9 mouse cellular contexts compared by ENCODE assay signal in genomic region chr4:55364374-55364773, GRCm38 (mm10). TPM values are rescaled to one million over a fixed set of nuclear protein-coding genes. Genes with fewer than 3 reads are reported as not detected.
DNase-seq lines count a peak whose midpoint lies in the region; ATAC-seq and TF ChIP-seq lines count a peak whose summit lies in the region.
"Had no signal": no experiment of that assay in that cellular context is flagged by ENCODE, and none has a peak within 500 bp of the region (broad histone marks: within the 10 kb centered on the region; RNA-seq: fewer than 3 reads in every experiment).

No protein-coding gene starts in this region.

- no peaks in the 10 kb centered on the region for H3K9me3 ChIP-seq in kidney, embryonic 15.5 days (replicated peaks)
- H3K9me3 ChIP-seq in heart, embryonic 12.5 days (replicated peaks) = no peaks in the 10 kb centered on the region
- H3K9me3 ChIP-seq: embryonic facial prominence, embryonic 13.5 days had no signal

- peak; percentile 8 for DNase-seq in kidney, adult 2 months
- no peak for DNase-seq in Patski (ENCODE audit: low read depth, low spot score)
- DNase-seq in retina, postnatal 1 day = peak; percentile 21
- DNase-seq in right cerebral cortex, postnatal 14 days = no peak
- no peak for DNase-seq in left cerebral cortex, adult 8-10 months (ENCODE audit: low spot score in 2 of 2)

- ATAC-seq in kidney, embryonic 15.5 days (replicated peaks; ENCODE audit: low FRiP score) = no peak
- ATAC-seq in Patski = no peak
- ATAC-seq in erythroid progenitor cell, adult 5-6 weeks (replicated peaks; ENCODE audit: low FRiP score, poor library complexity, severe bottlenecking) = peak; percentile 75
- no peak for ATAC-seq in heart, embryonic 12.5 days (ENCODE audit: insufficient number of reproducible peaks, low FRiP score)

- WGBS in kidney, adult 2 months = 96% methylated on average over 4 of the region's 4 CpGs
- 96% methylated on average over 4 of the region's 4 CpGs for WGBS in kidney, embryonic 15.5 days
- WGBS in heart, embryonic 12.5 days = 86% methylated on average over 4 of the region's 4 CpGs

- H3K27ac ChIP-seq in kidney, adult 2 months (ENCODE audit: insufficient read depth, low read depth, low read length) = no peak overlapping the region
- H3K27ac ChIP-seq in kidney, embryonic 15.5 days = no peak overlapping the region
- H3K27ac ChIP-seq in heart, embryonic 12.5 days (ENCODE audit: poor library complexity, severe bottlenecking) = no peak overlapping the region
- H3K27ac ChIP-seq: embryonic facial prominence, embryonic 13.5 days had no signal

- CTCF ChIA-PET in Patski (lab: Charles Lee) = no interaction called here

- in situ Hi-C loops in Patski (cut with MboI; ENCODE audit: low pct_unique_long_range_greater_than_20kb) = no loop called here

- H3K4me1 ChIP-seq in kidney, adult 2 months (ENCODE audit: control insufficient read depth, insufficient read depth, low read length) = peaks cover 2% of the 10 kb centered on the region; the same call in 1 of the 2 replicates
- H3K4me1 ChIP-seq in kidney, embryonic 15.5 days = no peaks in the 10 kb centered on the region
- peaks cover 13% of the 10 kb centered on the region for H3K4me1 ChIP-seq in heart, embryonic 12.5 days (replicated peaks)
- H3K4me1 ChIP-seq: embryonic facial prominence, embryonic 13.5 days had no signal

- H3K36me3 ChIP-seq in kidney, adult 2 months (ENCODE audit: control insufficient read depth, insufficient read depth, low read length) = peaks cover 2% of the 10 kb centered on the region; the same call in 1 of the 2 replicates
- peaks cover 24% of the 10 kb centered on the region for H3K36me3 ChIP-seq in kidney, embryonic 15.5 days
- peaks cover 14% of the 10 kb centered on the region for H3K36me3 ChIP-seq in heart, embryonic 12.5 days

- H3K9ac ChIP-seq in kidney, embryonic 15.5 days = no peak overlapping the region
- H3K9ac ChIP-seq in heart, embryonic 12.5 days = no peak overlapping the region
- H3K9ac ChIP-seq: embryonic facial prominence, embryonic 13.5 days had no signal

- H3K4me3 ChIP-seq in kidney, adult 2 months (ENCODE audit: insufficient read depth, low read depth, low read length) = no peak overlapping the region
- no peak overlapping the region for H3K4me3 ChIP-seq in kidney, embryonic 15.5 days (replicated peaks)
- H3K4me3 ChIP-seq in heart, embryonic 12.5 days = no peak overlapping the region
- H3K4me3 ChIP-seq: embryonic facial prominence, embryonic 13.5 days had no signal

- no peaks in the 10 kb centered on the region for H3K27me3 ChIP-seq in kidney, adult 2 months (replicated peaks; ENCODE audit: control insufficient read depth, insufficient read depth, low read length)
- H3K27me3 ChIP-seq in kidney, embryonic 15.5 days = no peaks in the 10 kb centered on the region
- H3K27me3 ChIP-seq in Patski = no peaks in the 10 kb centered on the region
- no peaks in the 10 kb centered on the region for H3K27me3 ChIP-seq in heart, embryonic 12.5 days (replicated peaks)
- H3K27me3 ChIP-seq: embryonic facial prominence, embryonic 13.5 days had no signal

- POLR2A ChIA-PET in Patski (lab: Charles Lee) = no interaction called here

- TF ChIP-seq CTCF in kidney, adult 2 months (conservative IDR thresholded peaks at IDR 0.05; ENCODE audit: insufficient read depth, insufficient read length, low read depth, low read length) = peak; percentile 33; the same call in 1 of the 2 replicates
- TF ChIP-seq CTCF in Patski (IDR thresholded peaks at IDR 0.05) = peak; percentile 50

- TF ChIP-seq POLR2A in kidney, adult 2 months (IDR thresholded peaks at IDR 0.05; ENCODE audit: low read depth, low read length) = no peak

- H3K4me2 ChIP-seq in kidney, embryonic 15.5 days = no peak overlapping the region
- H3K4me2 ChIP-seq in heart, embryonic 12.5 days = no peak overlapping the region
- H3K4me2 ChIP-seq: embryonic facial prominence, embryonic 13.5 days had no signal

RNA-seq across cellular contexts. Expression of gene Rad23b, which starts 14.5 kb away (rescaled TPM):
- polyA plus RNA-seq in kidney, adult 2 months (2012; rRNA removed) = 140 and 202 TPM in 2 replicates
- 83.3 and 92.1 TPM in 2 replicates for polyA plus RNA-seq in kidney, embryonic 15.5 days (2015; fragmentation: Nextera tagmentation; extraction: Ambion mirVana)
- polyA plus RNA-seq in Patski (2021) = 133 TPM
- 31.4 and 41.1 TPM in 2 replicates for total RNA-seq in erythroid progenitor cell, adult 5-6 weeks (2015; ENCODE audit: low replicate concordance)
- total RNA-seq in erythroid progenitor cell, adult 5-6 weeks (2017; ENCODE audit: low replicate concordance) = 25.6 and 37.5 TPM in 2 replicates
- 82.3 and 83.0 TPM in 2 replicates for polyA plus RNA-seq in heart, embryonic 12.5 days (2016; fragmentation: Nextera tagmentation; extraction: Ambion mirVana)
- 100 to 1,000 TPM; 182 to 203 (median 189) TPM for total RNA-seq in left cerebral cortex, adult 8-10 months (2022)

Comparison
In these comparisons a context has a peak if more than half of its experiments do, and no peak if none do; other contexts are left out.
1. DNase-seq: peak in kidney, adult 2 months (single experiment) and retina, postnatal 1 day (single experiment); none in Patski (single experiment), right cerebral cortex, postnatal 14 days (single experiment) and left cerebral cortex, adult 8-10 months (0 of 2).